Mouse (Mus musculus) 416B (cell line): ENCODE measurements around the gene Iqcb1.
"Not testable (repeated sequence)": the region's sequence is repeated elsewhere in the genome, so short reads cannot be mapped to it uniquely, and the experiment has no call there.

Source experiments
- DNase-seq: peaks from one replicate; pipeline ENCODE4 v3.0.0; 2011; ENCODE audit warnings: low read depth

Gene Iqcb1

GRCm38 (mm10) chr16:36828054-36828786 is at the start of gene Iqcb1:
Gene Iqcb1, plus strand, starts transcription at chr16:36828385.
- DNase-seq: no peak

GRCm38 (mm10) chr16:36784146-36784545 is 44.0 kb upstream of the Iqcb1 start:
- no peak for DNase-seq

GRCm38 (mm10) chr16:36784594-36785313 is 43.4 kb upstream of the Iqcb1 start, which contains the start of gene Slc15a2:
Gene Slc15a2, minus strand, starts transcription at chr16:36784962.
- no peak for DNase-seq

GRCm38 (mm10) chr16:36786466-36786865 is 41.7 kb upstream of the Iqcb1 start:
- DNase-seq: no peak

GRCm38 (mm10) chr16:36790166-36790565 is 38.0 kb upstream of the Iqcb1 start:
- DNase-seq: no peak

GRCm38 (mm10) chr16:36794976-36795375 is 33.2 kb upstream of the Iqcb1 start:
- DNase-seq: no peak

GRCm38 (mm10) chr16:36798334-36798733 is 29.9 kb upstream of the Iqcb1 start:
- DNase-seq: no peak

- DNase-seq: peak; percentile 6
Measured at GRCm38 (mm10) chr16:36802361-36802760, 25.8 kb upstream of the Iqcb1 start.

GRCm38 (mm10) chr16:36808616-36809015 is 19.6 kb upstream of the Iqcb1 start:
- no peak for DNase-seq

GRCm38 (mm10) chr16:36813680-36814079 is 14.5 kb upstream of the Iqcb1 start:
- no peak for DNase-seq

- DNase-seq: no peak
Measured at GRCm38 (mm10) chr16:36816916-36817315, 11.3 kb upstream of the Iqcb1 start.

- DNase-seq: peak; percentile 89
Measured at GRCm38 (mm10) chr16:36817321-36817926, 10.8 kb upstream of the Iqcb1 start.

GRCm38 (mm10) chr16:36820016-36820415 is 8.2 kb upstream of the Iqcb1 start:
- DNase-seq: no peak

- DNase-seq: no peak
Measured at GRCm38 (mm10) chr16:36820747-36821146, 7.4 kb upstream of the Iqcb1 start.

- peak; percentile 80 for DNase-seq
Measured at GRCm38 (mm10) chr16:36821474-36821873, 6.7 kb upstream of the Iqcb1 start.

GRCm38 (mm10) chr16:36827611-36828053 is 553 bp upstream of the Iqcb1 start:
- no peak for DNase-seq

GRCm38 (mm10) chr16:36828820-36829219 is 635 bp downstream of the Iqcb1 start:
- DNase-seq: no peak

- not testable (repeated sequence) for DNase-seq
Measured at GRCm38 (mm10) chr16:36846894-36847293, 18.7 kb downstream of the Iqcb1 start.

GRCm38 (mm10) chr16:36851202-36851601 is 23.0 kb downstream of the Iqcb1 start:
- DNase-seq: no peak

- DNase-seq: no peak
Measured at GRCm38 (mm10) chr16:36863585-36863984, 35.4 kb downstream of the Iqcb1 start.

- DNase-seq: no peak
Measured at GRCm38 (mm10) chr16:36869442-36869841, 41.3 kb downstream of the Iqcb1 start.

- DNase-seq: peak; percentile 100
Measured at GRCm38 (mm10) chr16:36874583-36875275, 46.5 kb downstream of the Iqcb1 start, which contains the start of the genes Eaf2 and Golgb1. Gene Eaf2, minus strand, starts transcription at chr16:36875003. Gene Golgb1, plus strand, starts transcription at chr16:36875140.
